Mouse (Mus musculus) layer of hippocampus, postnatal 25 days (tissue): Measurements from ENCODE around the gene Smyd3. TPM values are rescaled to one million over a fixed set of nuclear protein-coding genes. Genes with fewer than 3 reads are reported as not detected.

Experiments
- DNase-seq, 2 experiments: peaks; one replicate each; pipeline ENCODE4 v3.0.0; 2022; ENCODE audit warnings: mixed read lengths in 2 of 2, low spot score in 1 of 2; ENCODE audit errors: extremely low spot score in 1 of 2
- total RNA-seq, 2 experiments: library from RNA; stranded (reverse); gene quantifications; 2 replicates each; pipeline ENCODE4 v1.2.3; 2021

Smyd3 gene
- total RNA-seq, 2 experiments from 2014 or later: 19.7 to 20.4 TPM

- DNase-seq: no peak
Observed at GRCm38 (mm10) chr1:179467970-179468369, 49.9 kb downstream of the Smyd3 start.

GRCm38 (mm10) chr1:179462376-179462775, 55.5 kb downstream of the Smyd3 start:
- DNase-seq: no peak

GRCm38 (mm10) chr1:179461019-179461814, 56.6 kb downstream of the Smyd3 start:
- no peak for DNase-seq

GRCm38 (mm10) chr1:179458987-179459368, 58.9 kb downstream of the Smyd3 start:
- no peak for DNase-seq

GRCm38 (mm10) chr1:179458236-179458986, 59.4 kb downstream of the Smyd3 start:
- no peak for DNase-seq

GRCm38 (mm10) chr1:179454600-179454999, 63.2 kb downstream of the Smyd3 start:
- no peak for DNase-seq

- peak in 1 of 2 experiments; percentile 14 for DNase-seq
Observed at GRCm38 (mm10) chr1:179451211-179451610, 66.6 kb downstream of the Smyd3 start.

- DNase-seq: no peak
Observed at GRCm38 (mm10) chr1:179446845-179447212, 71.0 kb downstream of the Smyd3 start.

- DNase-seq: no peak
Observed at GRCm38 (mm10) chr1:179446127-179446844, 71.6 kb downstream of the Smyd3 start.

GRCm38 (mm10) chr1:179443835-179444234, 74.0 kb downstream of the Smyd3 start:
- DNase-seq: no peak

- DNase-seq: no peak
Observed at GRCm38 (mm10) chr1:179443423-179443822, 74.4 kb downstream of the Smyd3 start.

- DNase-seq: no peak
Observed at GRCm38 (mm10) chr1:179436596-179436995, 81.2 kb downstream of the Smyd3 start.

- no peak for DNase-seq
Observed at GRCm38 (mm10) chr1:179434443-179435260, 83.2 kb downstream of the Smyd3 start.

- DNase-seq: no peak
Observed at GRCm38 (mm10) chr1:179433828-179434227, 84.0 kb downstream of the Smyd3 start.

- DNase-seq: peak in 1 of 2 experiments; percentile 36
Observed at GRCm38 (mm10) chr1:179433355-179433754, 84.5 kb downstream of the Smyd3 start.

GRCm38 (mm10) chr1:179430077-179430476, 87.8 kb downstream of the Smyd3 start:
- DNase-seq: no peak

GRCm38 (mm10) chr1:179424879-179425472, 92.9 kb downstream of the Smyd3 start:
- DNase-seq: no peak

GRCm38 (mm10) chr1:179419091-179419490, 98.8 kb downstream of the Smyd3 start:
- DNase-seq: no peak

GRCm38 (mm10) chr1:179408086-179408485, 109.8 kb downstream of the Smyd3 start:
- no peak for DNase-seq

- no peak for DNase-seq
Observed at GRCm38 (mm10) chr1:179400835-179401234, 117.0 kb downstream of the Smyd3 start.
